ENCODE assay signal across 19 mouse cellular contexts in genomic region chr4:108989430-108989829, GRCm38 (mm10).
"Had no signal": no experiment of that assay in that cellular context is flagged by ENCODE, and none has a peak within 500 bp of the region (broad histone marks: within the 10 kb centered on the region; RNA-seq: fewer than 3 reads in every experiment).

No protein-coding gene starts in this region.

- H3K4me3 ChIP-seq: layer of hippocampus, adult 2 months; limb, embryonic 12.5 days; limb, embryonic 15.5 days had no signal

- H3K4me2 ChIP-seq: limb, embryonic 12.5 days; limb, embryonic 15.5 days; midbrain, embryonic 11.5 days had no signal

- DNase-seq: kidney, adult 2 months; kidney, postnatal 25 days; layer of hippocampus, adult 9-11 months; layer of hippocampus, postnatal 36 days; left cerebral cortex, postnatal 4 days; lung, adult 2 months; lung, postnatal 14 days; lung, postnatal 4 days; midbrain, embryonic 14.5 days; right cerebral cortex, postnatal 4 days; thymus, adult 2 months; thymus, postnatal 14 days; thymus, postnatal 4 days had no signal

- H3K9ac ChIP-seq: limb, embryonic 12.5 days; limb, embryonic 15.5 days had no signal

- H3K4me1 ChIP-seq: limb, embryonic 12.5 days; limb, embryonic 15.5 days had no signal

- H3K27ac ChIP-seq: kidney, postnatal 0 days; layer of hippocampus, adult 2 months; limb, embryonic 12.5 days; limb, embryonic 15.5 days; stomach, postnatal 0 days had no signal

- H3K9me3 ChIP-seq: limb, embryonic 12.5 days; limb, embryonic 15.5 days had no signal

- H3K36me3 ChIP-seq: limb, embryonic 12.5 days; limb, embryonic 15.5 days had no signal

- H3K27me3 ChIP-seq: limb, embryonic 12.5 days; limb, embryonic 15.5 days had no signal
